Mouse (Mus musculus): ENCODE results near the gene Znrf2. TPM values are rescaled to one million over a fixed set of nuclear protein-coding genes. Genes with fewer than 3 reads are reported as not detected.

Gene Znrf2
- polyA plus RNA-seq, 2 experiments, result 2.1 to 3.3 TPM

GRCm38 (mm10) chr6:54811546-54812250, 5.0 kb upstream of the Znrf2 start:
- no peak overlapping the region for H3K4me2 ChIP-seq (ENCODE audit: low read depth)
- 40% methylated on average over 11 of the region's 11 CpGs for WGBS (ENCODE audit: insufficient replicate concordance)
- no peaks in the 10 kb centered on the region for H3K27me3 ChIP-seq (ENCODE audit: control insufficient read depth, insufficient read depth, low read length)
- no peak overlapping the region for H3K9ac ChIP-seq (replicated peaks)
- H3K27ac ChIP-seq, result no peak overlapping the region
- H3K4me3 ChIP-seq (ENCODE audit: insufficient read depth in 1 of 2, low read depth in 2 of 2, low read length in 2 of 2), result no peak overlapping the region
- H3K4me1 ChIP-seq (replicated peaks; ENCODE audit: control insufficient read depth in 2 of 2, insufficient read depth in 2 of 2, low read length in 1 of 2), result peaks cover 2 to 19% of the 10 kb centered on the region in 2 experiments; a peak in 3 of 4 replicates
- DNase-seq (ENCODE audit: low read depth in 3 of 3, low spot score in 3 of 3) (no peak), ATAC-seq (ENCODE audit: insufficient read depth) (no peak)
- H3K9me3 ChIP-seq (ENCODE audit: control insufficient read depth, low read length), result no peaks in the 10 kb centered on the region
- no peaks in the 10 kb centered on the region for H3K36me3 ChIP-seq (replicated peaks; ENCODE audit: control insufficient read depth, insufficient read depth, low read depth)
- TF ChIP-seq CTCF (IDR thresholded peaks at IDR 0.05; ENCODE audit: low read depth) (no peak), EP300 (IDR thresholded peaks at IDR 0.05; ENCODE audit: low read depth) (no peak)

GRCm38 (mm10) chr6:54812276-54812675, 4.4 kb upstream of the Znrf2 start:
- no peak for DNase-seq (ENCODE audit: low read depth in 3 of 3, low spot score in 3 of 3)
- Histone ChIP-seq H3K4me3 (ENCODE audit: insufficient read depth in 1 of 2, low read depth in 2 of 2, low read length in 2 of 2) (no peak overlapping the region), H3K27ac (no peak overlapping the region), H3K9me3 (ENCODE audit: control insufficient read depth, low read length) (no peaks in the 10 kb centered on the region), H3K4me2 (ENCODE audit: low read depth) (no peak overlapping the region), H3K36me3 (replicated peaks; ENCODE audit: control insufficient read depth, insufficient read depth, low read depth) (no peaks in the 10 kb centered on the region), H3K4me1 (replicated peaks; ENCODE audit: control insufficient read depth in 2 of 2, insufficient read depth in 2 of 2, low read length in 1 of 2) (peaks cover 2 to 19% of the 10 kb centered on the region in 2 experiments; a peak in 3 of 4 replicates), H3K27me3 (ENCODE audit: control insufficient read depth, insufficient read depth, low read length) (no peaks in the 10 kb centered on the region), H3K9ac (replicated peaks) (no peak overlapping the region)
- no peak for TF ChIP-seq EP300 (IDR thresholded peaks at IDR 0.05; ENCODE audit: low read depth)
- no peak for TF ChIP-seq CTCF (IDR thresholded peaks at IDR 0.05; ENCODE audit: low read depth)
- no peak for ATAC-seq (ENCODE audit: insufficient read depth)
- WGBS (ENCODE audit: insufficient replicate concordance), result 62% methylated on average over 6 of the region's 6 CpGs

GRCm38 (mm10) chr6:54815428-54816130, 1.1 kb upstream of the Znrf2 start:
- Histone ChIP-seq H3K9ac (replicated peaks) (0 out of 2 replicates have a peak overlapping the region, but pooled peaks have one; percentile 18), H3K36me3 (replicated peaks; ENCODE audit: control insufficient read depth, insufficient read depth, low read depth) (no peaks in the 10 kb centered on the region), H3K9me3 (ENCODE audit: control insufficient read depth, low read length) (no peaks in the 10 kb centered on the region), H3K4me2 (ENCODE audit: low read depth) (peak overlapping the region; percentile 91), H3K4me3 (ENCODE audit: insufficient read depth in 1 of 2, low read depth in 2 of 2, low read length in 2 of 2) (peak overlapping the region in 1 of 2 experiments; percentile 93; a peak in 1 of 4 replicates), H3K27ac (no peak overlapping the region), H3K4me1 (replicated peaks; ENCODE audit: control insufficient read depth in 2 of 2, insufficient read depth in 2 of 2, low read length in 1 of 2) (peaks cover 18 to 25% of the 10 kb centered on the region in 2 experiments), H3K27me3 (ENCODE audit: control insufficient read depth, insufficient read depth, low read length) (no peaks in the 10 kb centered on the region)
- WGBS (ENCODE audit: insufficient replicate concordance), result 64% methylated on average over 9 of the region's 9 CpGs
- DNase-seq (ENCODE audit: low read depth in 3 of 3, low spot score in 3 of 3) (no peak), ATAC-seq (ENCODE audit: insufficient read depth) (no peak)
- TF ChIP-seq CTCF (IDR thresholded peaks at IDR 0.05; ENCODE audit: low read depth) (no peak), EP300 (IDR thresholded peaks at IDR 0.05; ENCODE audit: low read depth) (no peak)

GRCm38 (mm10) chr6:54817266-54817767, 601 bp downstream of the Znrf2 start:
- Histone ChIP-seq H3K27ac (peak overlapping the region; percentile 78), H3K9me3 (ENCODE audit: control insufficient read depth, low read length) (no peaks in the 10 kb centered on the region), H3K36me3 (replicated peaks; ENCODE audit: control insufficient read depth, insufficient read depth, low read depth) (no peaks in the 10 kb centered on the region), H3K9ac (replicated peaks) (peak overlapping the region; percentile 93), H3K4me2 (ENCODE audit: low read depth) (peak overlapping the region; percentile 91), H3K27me3 (ENCODE audit: control insufficient read depth, insufficient read depth, low read length) (no peaks in the 10 kb centered on the region), H3K4me3 (ENCODE audit: insufficient read depth in 1 of 2, low read depth in 2 of 2, low read length in 2 of 2) (peak overlapping the region; percentile 89 to 93), H3K4me1 (replicated peaks; ENCODE audit: control insufficient read depth in 2 of 2, insufficient read depth in 2 of 2, low read length in 1 of 2) (peaks cover 18 to 24% of the 10 kb centered on the region in 2 experiments)
- DNase-seq (ENCODE audit: low read depth in 3 of 3, low spot score in 3 of 3), result peak; percentile 39 to 62 (median 45)
- TF ChIP-seq EP300 (IDR thresholded peaks at IDR 0.05; ENCODE audit: low read depth) (no peak), CTCF (IDR thresholded peaks at IDR 0.05; ENCODE audit: low read depth) (0 out of 2 replicates have a peak, but pooled peaks have one; percentile 21)
- under 1% methylated on average over 39 of the region's 39 CpGs for WGBS (ENCODE audit: insufficient replicate concordance)
- ATAC-seq (ENCODE audit: insufficient read depth), result peak; percentile 12; the same call in 1 of the 2 replicates

- DNase-seq (ENCODE audit: low read depth in 3 of 3, low spot score in 3 of 3) (no peak), ATAC-seq (ENCODE audit: insufficient read depth) (no peak)
- 36% methylated on average over 2 of the region's 2 CpGs for WGBS (ENCODE audit: insufficient replicate concordance)
- Histone ChIP-seq H3K36me3 (replicated peaks; ENCODE audit: control insufficient read depth, insufficient read depth, low read depth) (no peaks in the 10 kb centered on the region), H3K9ac (replicated peaks) (peak overlapping the region; percentile 21; the same call in 1 of the 2 replicates), H3K27ac (no peak overlapping the region), H3K4me1 (replicated peaks; ENCODE audit: control insufficient read depth in 2 of 2, insufficient read depth in 2 of 2, low read length in 1 of 2) (peaks cover 18 to 21% of the 10 kb centered on the region in 2 experiments), H3K4me3 (ENCODE audit: insufficient read depth in 1 of 2, low read depth in 2 of 2, low read length in 2 of 2) (peak overlapping the region; percentile 89 to 93; a peak in 3 of 4 replicates), H3K27me3 (ENCODE audit: control insufficient read depth, insufficient read depth, low read length) (no peaks in the 10 kb centered on the region), H3K4me2 (ENCODE audit: low read depth) (peak overlapping the region; percentile 91), H3K9me3 (ENCODE audit: control insufficient read depth, low read length) (no peaks in the 10 kb centered on the region)
- TF ChIP-seq EP300 (IDR thresholded peaks at IDR 0.05; ENCODE audit: low read depth) (no peak), CTCF (IDR thresholded peaks at IDR 0.05; ENCODE audit: low read depth) (no peak)
Observed at GRCm38 (mm10) chr6:54818389-54818788, 1.7 kb downstream of the Znrf2 start.

Data from liver, embryonic 14.5 days (tissue).